ENCODE assay signal across 11 mouse cellular contexts in the genomic region with DNA sequence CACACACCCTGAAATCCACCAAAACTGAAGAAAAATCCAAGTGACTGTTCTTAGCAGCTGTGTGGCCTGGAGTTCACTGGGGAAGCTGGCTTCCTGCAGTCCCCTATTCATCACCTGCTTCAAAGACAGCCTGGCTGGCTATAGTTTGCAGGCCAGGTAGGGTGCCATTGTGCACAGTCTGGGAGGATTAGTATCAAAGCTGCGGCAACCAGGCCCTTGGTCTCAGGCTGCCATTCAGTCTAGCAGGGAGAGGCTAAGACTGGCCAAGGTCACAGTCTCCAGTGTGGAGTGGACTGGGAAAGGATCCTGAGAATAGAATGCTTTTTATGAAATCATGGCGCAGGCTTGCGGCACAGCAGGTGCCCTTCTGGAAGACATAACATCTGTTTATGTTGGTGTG.
DNase-seq lines count a peak whose midpoint lies in the region; ATAC-seq lines count a peak whose summit lies in the region.
"Had no signal": no experiment of that assay in that cellular context is flagged by ENCODE, and none has a peak within 500 bp of the region (broad histone marks: within the 10 kb centered on the region; RNA-seq: fewer than 3 reads in every experiment).

No protein-coding gene starts in this region.

- H3K9ac ChIP-seq in hindbrain, embryonic 16.5 days (ENCODE audit: low read depth, low read length) = peak overlapping the region; percentile 41
- H3K9ac ChIP-seq in neural tube, embryonic 14.5 days (replicated peaks; ENCODE audit: low read depth, low read length) = no peak overlapping the region
- H3K9ac ChIP-seq in intestine, embryonic 16.5 days (ENCODE audit: low read depth, low read length) = no peak overlapping the region

- H3K27me3 ChIP-seq in hindbrain, embryonic 16.5 days (replicated peaks; ENCODE audit: control insufficient read depth, insufficient read depth, low read length) = no peaks in the 10 kb centered on the region
- no peaks in the 10 kb centered on the region for H3K27me3 ChIP-seq in neural tube, embryonic 14.5 days (ENCODE audit: control insufficient read depth, insufficient read depth, low read length)
- H3K27me3 ChIP-seq in intestine, embryonic 16.5 days (replicated peaks; ENCODE audit: control insufficient read depth, insufficient read depth, low read length) = no peaks in the 10 kb centered on the region

- no peak overlapping the region for H3K4me3 ChIP-seq in hindbrain, embryonic 16.5 days (ENCODE audit: low read length)
- H3K4me3 ChIP-seq in neural tube, embryonic 14.5 days (ENCODE audit: low read depth, low read length) = no peak overlapping the region
- no peak overlapping the region for H3K4me3 ChIP-seq in intestine, embryonic 16.5 days (ENCODE audit: low read length)
- H3K4me3 ChIP-seq: heart, adult 2 months had no signal

- peak overlapping the region; percentile 78 for H3K27ac ChIP-seq in hindbrain, embryonic 16.5 days (ENCODE audit: low read depth, low read length)
- peak overlapping the region; percentile 82 for H3K27ac ChIP-seq in neural tube, embryonic 14.5 days (ENCODE audit: low read depth, low read length)
- no peak overlapping the region for H3K27ac ChIP-seq in intestine, embryonic 16.5 days (ENCODE audit: low read length)
- H3K27ac ChIP-seq: heart, adult 2 months had no signal

- 18% methylated on average over 3 of the region's 3 CpGs for WGBS in hindbrain, embryonic 16.5 days
- 42% methylated on average over 3 of the region's 3 CpGs for WGBS in neural tube, embryonic 14.5 days
- 60% methylated on average over 3 of the region's 3 CpGs for WGBS in intestine, embryonic 16.5 days

- H3K9me3 ChIP-seq in hindbrain, embryonic 16.5 days (ENCODE audit: control insufficient read depth, low read length) = no peaks in the 10 kb centered on the region
- no peaks in the 10 kb centered on the region for H3K9me3 ChIP-seq in neural tube, embryonic 14.5 days (ENCODE audit: control insufficient read depth, low read length)
- H3K9me3 ChIP-seq in intestine, embryonic 16.5 days (ENCODE audit: control insufficient read depth, low read length) = no peaks in the 10 kb centered on the region

- peak overlapping the region; percentile 23 for H3K4me2 ChIP-seq in hindbrain, embryonic 16.5 days (ENCODE audit: low read length)
- peak overlapping the region; percentile 27; the same call in 1 of the 2 replicates for H3K4me2 ChIP-seq in neural tube, embryonic 14.5 days (ENCODE audit: low read depth, low read length)
- H3K4me2 ChIP-seq in intestine, embryonic 16.5 days (ENCODE audit: low read depth, low read length) = no peak overlapping the region

- H3K36me3 ChIP-seq in hindbrain, embryonic 16.5 days (ENCODE audit: control insufficient read depth, insufficient read depth, low read length) = no peaks in the 10 kb centered on the region
- no peaks in the 10 kb centered on the region for H3K36me3 ChIP-seq in neural tube, embryonic 14.5 days (ENCODE audit: control insufficient read depth, insufficient read depth, low read length)
- H3K36me3 ChIP-seq in intestine, embryonic 16.5 days (ENCODE audit: control insufficient read depth, insufficient read depth, low read length) = no peaks in the 10 kb centered on the region

- DNase-seq in left cerebral cortex, postnatal 4 days = peak; percentile 62
- no peak for DNase-seq in left cerebral cortex, adult 8-10 months (ENCODE audit: low spot score in 2 of 2)
- peak; percentile 52 for DNase-seq in embryo, embryonic 11 days
- no peak for DNase-seq in liver
- DNase-seq in kidney, postnatal 4 days = no peak
- DNase-seq: heart, adult 2 months; lung, postnatal 36 days; thymus, postnatal 4 days had no signal

- peaks cover 3% of the 10 kb centered on the region; the same call in 1 of the 2 replicates for H3K4me1 ChIP-seq in hindbrain, embryonic 16.5 days (ENCODE audit: control insufficient read depth, insufficient read depth, low read depth, low read length)
- H3K4me1 ChIP-seq in neural tube, embryonic 14.5 days (ENCODE audit: control insufficient read depth, insufficient read depth, low read length) = no peaks in the 10 kb centered on the region
- H3K4me1 ChIP-seq in intestine, embryonic 16.5 days (ENCODE audit: control insufficient read depth, insufficient read depth, low read length) = no peaks in the 10 kb centered on the region

- ATAC-seq in hindbrain, embryonic 16.5 days = peak; percentile 83
- no peak for ATAC-seq in neural tube, embryonic 14.5 days (ENCODE audit: low read depth)
- no peak for ATAC-seq in intestine, embryonic 16.5 days

- intact Hi-C loops in left cerebral cortex, postnatal 4 days (cut with DNase I) = no loop called here

Comparison
In these comparisons a context has a peak if more than half of its experiments do, and no peak if none do; other contexts are left out.
1. DNase-seq: peak in left cerebral cortex, postnatal 4 days (single experiment) and embryo, embryonic 11 days (single experiment); none in left cerebral cortex, adult 8-10 months (0 of 2), liver (single experiment) and kidney, postnatal 4 days (0 of 2).